Mouse (Mus musculus): Measurements from ENCODE around the gene Col9a1.

The Col9a1 gene

DNA sequence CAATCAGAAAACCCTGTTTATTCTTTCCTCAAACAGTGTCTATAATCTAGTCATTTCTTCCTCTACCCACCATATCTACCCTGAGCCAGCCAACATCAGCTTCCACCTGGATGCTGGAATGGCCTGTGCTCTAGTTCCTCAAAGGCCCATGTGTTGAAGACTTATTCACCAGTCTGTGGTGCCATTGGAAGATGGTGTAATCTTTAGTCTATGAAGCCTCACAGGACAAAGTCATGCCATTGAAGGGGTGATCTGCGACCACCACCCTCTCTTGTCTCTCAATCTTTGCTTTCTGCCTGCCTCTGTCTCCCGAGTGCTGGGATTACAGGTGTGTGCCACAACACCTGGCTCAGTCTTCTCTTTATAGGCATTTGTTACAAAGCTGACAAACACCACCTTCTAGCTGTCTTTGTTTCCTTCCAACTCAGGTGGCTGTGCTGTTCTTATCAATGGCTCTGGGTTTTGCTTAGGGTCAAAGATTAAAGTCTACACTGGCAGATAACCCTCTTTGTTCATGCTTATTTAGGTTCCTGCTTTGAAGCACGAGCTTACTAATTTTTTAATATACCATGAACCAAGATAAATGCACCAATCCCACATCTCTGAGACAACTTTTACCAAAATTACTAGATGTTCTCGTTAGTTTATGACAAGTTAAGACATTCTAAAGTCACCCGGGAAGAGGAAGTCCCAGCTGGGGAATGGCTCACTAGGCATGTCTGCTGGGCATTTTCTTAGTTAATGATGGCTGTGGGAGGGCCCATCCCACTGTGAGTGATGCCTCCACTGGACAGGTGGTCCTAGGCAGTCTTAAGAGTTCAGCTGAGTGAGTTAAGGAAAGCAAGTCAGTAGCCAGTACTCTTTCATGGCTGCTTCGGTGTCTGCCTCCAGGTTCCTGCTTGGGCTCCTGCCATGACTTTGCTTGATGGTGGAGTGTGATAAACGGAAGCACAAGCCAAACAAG lies 117.9 kb downstream of the Col9a1 start:
- DNase-seq (ENCODE audit: low spot score in 2 of 2), result no peak

DNA sequence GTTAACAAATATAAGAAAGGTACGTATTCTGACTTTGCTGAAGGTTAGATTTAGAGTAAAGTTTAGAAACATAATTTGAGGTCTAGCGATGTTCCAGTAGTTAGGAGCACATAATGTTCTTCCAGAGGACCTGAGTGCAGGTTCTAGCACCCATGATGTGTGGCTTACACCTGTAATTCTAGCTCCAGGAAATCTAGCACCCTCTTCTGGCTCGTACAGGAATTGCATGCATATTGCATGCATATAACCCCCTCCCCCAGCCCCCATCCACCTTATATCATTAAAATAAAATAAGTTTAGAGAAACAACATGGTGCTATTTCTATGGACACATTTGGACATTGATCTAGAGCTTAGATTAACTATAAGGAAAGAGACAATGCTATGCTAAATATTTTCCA lies 123.3 kb downstream of the Col9a1 start:
- DNase-seq (ENCODE audit: low spot score in 2 of 2), result no peak

Data from spleen, postnatal 10 days (tissue).